Mouse (Mus musculus) layer of hippocampus, postnatal 25 days (tissue): ENCODE data around the gene Gucd1. TPM values are rescaled to one million over a fixed set of nuclear protein-coding genes. Genes with fewer than 3 reads are reported as not detected.
"Not testable (repeated sequence)": the region's sequence is repeated elsewhere in the genome, so short reads cannot be mapped to it uniquely, and the experiment has no call there.

ENCODE experiments used
- DNase-seq, 2 experiments: peaks; one replicate each; pipeline ENCODE4 v3.0.0; 2022; ENCODE audit warnings: mixed read lengths in 2 of 2, low spot score in 1 of 2; ENCODE audit errors: extremely low spot score in 1 of 2
- total RNA-seq, 2 experiments: library from RNA; stranded (reverse); gene quantifications; 2 replicates each; pipeline ENCODE4 v1.2.3; 2021

Gene Gucd1
- total RNA-seq, 2 experiments from 2014 or later = 16.3 to 19.5 TPM

- DNase-seq = no peak
Observed at GRCm38 (mm10) chr10:75481703-75482102, 36.1 kb downstream of the Gucd1 start.

- DNase-seq = no peak
Observed at GRCm38 (mm10) chr10:75479955-75480354, 37.8 kb downstream of the Gucd1 start.

GRCm38 (mm10) chr10:75477034-75477433 is 40.7 kb downstream of the Gucd1 start:
- no peak for DNase-seq

GRCm38 (mm10) chr10:75475139-75475850 is 42.5 kb downstream of the Gucd1 start:
- DNase-seq = not testable (repeated sequence)

GRCm38 (mm10) chr10:75474571-75474970 is 43.2 kb downstream of the Gucd1 start:
- no peak for DNase-seq

- no peak for DNase-seq
Observed at GRCm38 (mm10) chr10:75473411-75473810, 44.4 kb downstream of the Gucd1 start.

- DNase-seq = no peak
Observed at GRCm38 (mm10) chr10:75465781-75466550, 51.8 kb downstream of the Gucd1 start.

- no peak for DNase-seq
Observed at GRCm38 (mm10) chr10:75462728-75463127, 55.0 kb downstream of the Gucd1 start.

GRCm38 (mm10) chr10:75458329-75458728 is 59.4 kb downstream of the Gucd1 start:
- no peak for DNase-seq

- no peak for DNase-seq
Observed at GRCm38 (mm10) chr10:75457852-75458251, 59.9 kb downstream of the Gucd1 start.

- not testable (repeated sequence) for DNase-seq
Observed at GRCm38 (mm10) chr10:75456061-75456831, 61.5 kb downstream of the Gucd1 start.

GRCm38 (mm10) chr10:75451036-75451786 is 66.6 kb downstream of the Gucd1 start:
- no peak for DNase-seq

GRCm38 (mm10) chr10:75450331-75450730 is 67.4 kb downstream of the Gucd1 start:
- DNase-seq = no peak

GRCm38 (mm10) chr10:75448806-75449420 is 68.9 kb downstream of the Gucd1 start:
- no peak for DNase-seq

GRCm38 (mm10) chr10:75447489-75447888 is 70.3 kb downstream of the Gucd1 start:
- no peak for DNase-seq

- no peak for DNase-seq
Observed at GRCm38 (mm10) chr10:75446501-75447083, 71.2 kb downstream of the Gucd1 start.

GRCm38 (mm10) chr10:75445030-75445429 is 72.7 kb downstream of the Gucd1 start:
- DNase-seq = no peak

- DNase-seq = no peak
Observed at GRCm38 (mm10) chr10:75444111-75444826, 73.5 kb downstream of the Gucd1 start.

- no peak for DNase-seq
Observed at GRCm38 (mm10) chr10:75443017-75443416, 74.8 kb downstream of the Gucd1 start.
